Mouse (Mus musculus) CH12.LX (cell line): ENCODE data around the gene Cldn12. TPM values are rescaled to one million over a fixed set of nuclear protein-coding genes. Genes with fewer than 3 reads are reported as not detected.
A peak's percentile ranks its signal among the peaks of the same experiment; 100 is the strongest.

Experiments
- DNase-seq: peaks from one replicate; pipeline ENCODE4 v3.0.0-alpha.2; 2013; ENCODE audit errors: extremely low read depth
- H3K27ac ChIP-seq: 2 replicates; pipeline ENCODE4 v1.5.1; 2012; ENCODE audit warnings: low read depth, mild to moderate bottlenecking, control low read depth, moderate library complexity; ENCODE audit not compliant: insufficient read depth
- H3K27me3 ChIP-seq: replicated peaks from 2 replicates; pipeline ENCODE3; 2012; ENCODE audit warnings: inconsistent platforms
- H3K36me3 ChIP-seq, 2 experiments: replicated peaks in 1 of 2; 2 replicates each; pipeline versions ENCODE3 to v1.6.1; 2012; ENCODE audit warnings: inconsistent platforms in 1 of 2, low read length in 1 of 2, mild to moderate bottlenecking in 1 of 2, mixed read lengths in 1 of 2, moderate library complexity in 1 of 2; ENCODE audit not compliant: control insufficient read depth in 1 of 2, insufficient read depth in 1 of 2
- H3K4me1 ChIP-seq, 2 experiments: 2 replicates each; pipeline ENCODE4 v1.6.1; 2012; ENCODE audit warnings: inconsistent platforms in 1 of 2, moderate library complexity in 1 of 2; ENCODE audit not compliant: insufficient read depth in 2 of 2, control insufficient read depth in 1 of 2
- H3K4me2 ChIP-seq: 2 replicates; pipeline ENCODE4 v1.6.1; 2012; ENCODE audit warnings: low read depth, mild to moderate bottlenecking, control low read depth; ENCODE audit not compliant: poor library complexity, insufficient read depth, severe bottlenecking
- H3K4me3 ChIP-seq, 3 experiments: fragments of 150-350 bp in 1 of 3; sonication (generic) in 1 of 3; replicated peaks in 1 of 3; 2 replicates each; pipeline versions ENCODE3 to v1.5.1; 2011 to 2012; ENCODE audit warnings: low read depth in 2 of 3, low read length in 2 of 3, mild to moderate bottlenecking in 2 of 3, moderate library complexity in 2 of 3, control low read depth in 1 of 3, improper control_type of control experiment in 1 of 3, inconsistent platforms in 1 of 3, mixed read lengths in 1 of 3; ENCODE audit not compliant: poor library complexity in 1 of 3
- H3K79me2 ChIP-seq: replicated peaks from 2 replicates; pipeline ENCODE4 v1.6.1; 2012; ENCODE audit warnings: mild to moderate bottlenecking, moderate library complexity; ENCODE audit not compliant: control insufficient read depth, poor library complexity, insufficient read depth, severe bottlenecking; ENCODE audit errors: extremely low read depth
- H3K9ac ChIP-seq: 2 replicates; pipeline ENCODE4 v1.6.1; 2012; ENCODE audit warnings: low read depth, mild to moderate bottlenecking, control low read depth, moderate library complexity; ENCODE audit not compliant: insufficient read depth
- H3K9me3 ChIP-seq: replicated peaks from 2 replicates; pipeline ENCODE3; 2012; ENCODE audit warnings: low read length, inconsistent platforms, mixed read lengths
- CHD1 ChIP-seq: IDR thresholded peaks from 2 replicates; pipeline ENCODE4 v1.6.1; 2012; ENCODE audit warnings: low read depth, low read length, improper control_type of control experiment, inconsistent platforms
- CHD2 ChIP-seq: IDR thresholded peaks from 2 replicates; pipeline ENCODE4 v1.6.1; 2011; ENCODE audit warnings: low read length, improper control_type of control experiment
- EP300 ChIP-seq: IDR thresholded peaks from 2 replicates; pipeline ENCODE4 v1.6.1; 2011; ENCODE audit warnings: low read length, improper control_type of control experiment
- MAFK ChIP-seq: IDR thresholded peaks from 2 replicates; pipeline ENCODE4 v1.6.1; 2011; ENCODE audit warnings: low read length, improper control_type of control experiment; ENCODE audit not compliant: insufficient replicate concordance
- SIN3A ChIP-seq: IDR thresholded peaks from 2 replicates; pipeline ENCODE4 v1.6.1; 2012; ENCODE audit warnings: low read length, improper control_type of control experiment, inconsistent platforms
- dilution Hi-C: fragments of 300-500 bp; cut with MboI; formaldehyde crosslinking; loops from 2 replicates; pipeline ENCODE4 v1.14.3; 2020; ENCODE audit warnings: low sequenced_read_pairs; ENCODE audit not compliant: extremely low pct_unique_long_range_greater_than_20kb, extremely low pct_ligation_motif_present
- in situ Hi-C: fragments of 300-500 bp; cut with MboI; formaldehyde crosslinking; loops from 3 replicates; pipeline ENCODE4 v1.14.3; 2019; ENCODE audit warnings: low sequenced_read_pairs, low pct_ligation_motif_present, low pct_unique_long_range_greater_than_20kb, mixed read lengths
- polyA plus RNA-seq: library from polyadenylated mRNA; unstranded; fragments of >175 nt; gene quantifications from 2 replicates; pipeline ENCODE4 v1.2.1, GENCODE M21; 2012; ENCODE audit warnings: low read depth; ENCODE audit not compliant: insufficient read length
- total RNA-seq, 2 experiments: library from RNA; depleted of rRNA; stranded (reverse); fragments of 300-350 nt in 1 of 2; fragments of >200 nt in 1 of 2; gene quantifications; 2 replicates each; pipeline ENCODE4 v1.2.3; 2012 to 2014

Gene Cldn12
- total and polyA plus RNA-seq, 3 experiments = 11.8 to 24.1 (median 23.5) TPM

DNA sequence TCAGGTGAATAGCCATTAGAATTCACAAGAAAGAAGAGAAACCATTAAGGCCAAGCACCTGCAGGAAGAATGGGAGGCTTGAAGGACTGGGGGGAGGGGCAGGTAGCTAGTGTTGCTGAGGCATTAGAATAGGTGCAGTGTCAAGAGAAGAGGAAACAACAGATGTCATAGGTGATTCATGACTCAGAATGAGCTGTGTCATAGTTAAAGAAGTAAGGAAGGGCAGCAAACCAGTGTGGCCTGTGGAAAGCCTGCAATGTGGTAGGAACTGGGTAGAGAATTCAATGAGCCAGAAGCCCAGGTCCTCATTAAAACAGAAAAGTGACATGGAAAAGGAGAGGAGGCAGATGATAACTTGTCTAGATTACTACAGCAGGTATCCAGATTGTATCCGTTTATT is 49.5 kb downstream of the Cldn12 start:
- H3K4me1 ChIP-seq = peaks cover 4 to 7% of the 10 kb centered on the region in 2 experiments; a peak in 3 of 4 replicates
- H3K4me3 ChIP-seq = no peak overlapping the region
- no peak for TF ChIP-seq CHD1
- TF ChIP-seq EP300 = 0 out of 2 replicates have a peak, but pooled peaks have one; percentile 9
- TF ChIP-seq SIN3A = no peak
- TF ChIP-seq MAFK = peak; percentile 31; the same call in 1 of the 2 replicates
- peak; percentile 35; the same call in 1 of the 2 replicates for TF ChIP-seq CHD2
- TF ChIP-seq, all 38 proteins: peak for 3
- Histone ChIP-seq H3K27ac (no peak overlapping the region), H3K9ac (no peak overlapping the region), H3K36me3 (no peaks in the 10 kb centered on the region), H3K4me2 (no peak overlapping the region), H3K27me3 (no peaks in the 10 kb centered on the region), H3K9me3 (no peaks in the 10 kb centered on the region), H3K79me2 (no peaks in the 10 kb centered on the region)
- peak; percentile 21 for DNase-seq
- in situ Hi-C loops (no loop called here), dilution Hi-C loops (no loop called here)

Other genes with a start within 250 kb of the Cldn12 start
- gene Cdk14, start 94.6 kb downstream of the Cldn12 start, total RNA-seq (2012; rRNA removed) = 9.3 and 12.0 TPM in 2 replicates
- gene Cdk14, start 94.6 kb downstream of the Cldn12 start, total RNA-seq (2014; rRNA removed) = 3.5 and 3.7 TPM in 2 replicates
- 8.9 TPM in 2 replicates for gene Cdk14, start 94.6 kb downstream of the Cldn12 start, polyA plus RNA-seq
- not detected in 2 replicates for gene 1700015F17Rik, start 35.8 kb downstream of the Cldn12 start, total RNA-seq (2012; rRNA removed)
- not detected in 2 replicates for gene 1700015F17Rik, start 35.8 kb downstream of the Cldn12 start, total RNA-seq (2014; rRNA removed)
- not detected in 2 replicates for gene 1700015F17Rik, start 35.8 kb downstream of the Cldn12 start, polyA plus RNA-seq
- gene Gtpbp10, start 44.6 kb upstream of the Cldn12 start, total RNA-seq (2012; rRNA removed) = not detected in 2 replicates
- not detected in 2 replicates for gene Gtpbp10, start 44.6 kb upstream of the Cldn12 start, total RNA-seq (2014; rRNA removed)
- not detected in 2 replicates for gene Gtpbp10, start 44.6 kb upstream of the Cldn12 start, polyA plus RNA-seq
- gene Gm8773, start 58.8 kb upstream of the Cldn12 start, total RNA-seq (2012; rRNA removed) = 0.97 and 1.6 TPM in 2 replicates
- not detected in 2 replicates for gene Gm8773, start 58.8 kb upstream of the Cldn12 start, total RNA-seq (2014; rRNA removed)
- not detected in 2 replicates for gene Gm8773, start 58.8 kb upstream of the Cldn12 start, polyA plus RNA-seq
- gene Cfap69, start 149.3 kb upstream of the Cldn12 start, total RNA-seq (2012; rRNA removed) = 0.25 and 0.51 TPM in 2 replicates
- gene Cfap69, start 149.3 kb upstream of the Cldn12 start, total RNA-seq (2014; rRNA removed) = 1.2 and 1.8 TPM in 2 replicates
- gene Cfap69, start 149.3 kb upstream of the Cldn12 start, polyA plus RNA-seq = 0.98 and 1.5 TPM in 2 replicates
- gene Steap2, start 179.6 kb upstream of the Cldn12 start, total RNA-seq (2012; rRNA removed) = not detected in 2 replicates
- gene Steap2, start 179.6 kb upstream of the Cldn12 start, total RNA-seq (2014; rRNA removed) = not detected in 2 replicates
- gene Steap2, start 179.6 kb upstream of the Cldn12 start, polyA plus RNA-seq = not detected in 2 replicates
- gene Steap1, start 234.4 kb upstream of the Cldn12 start, total RNA-seq (2012; rRNA removed) = not detected in 2 replicates
- gene Steap1, start 234.4 kb upstream of the Cldn12 start, total RNA-seq (2014; rRNA removed) = not detected in 2 replicates
- not detected in 2 replicates for gene Steap1, start 234.4 kb upstream of the Cldn12 start, polyA plus RNA-seq